Mouse (Mus musculus): ENCODE measurements around the gene Mbd3. TPM values are rescaled to one million over a fixed set of nuclear protein-coding genes. Genes with fewer than 3 reads are reported as not detected.

The Mbd3 gene
- total and polyA plus RNA-seq, 3 experiments, result 48.7 to 131 (median 67.0) TPM

DNA sequence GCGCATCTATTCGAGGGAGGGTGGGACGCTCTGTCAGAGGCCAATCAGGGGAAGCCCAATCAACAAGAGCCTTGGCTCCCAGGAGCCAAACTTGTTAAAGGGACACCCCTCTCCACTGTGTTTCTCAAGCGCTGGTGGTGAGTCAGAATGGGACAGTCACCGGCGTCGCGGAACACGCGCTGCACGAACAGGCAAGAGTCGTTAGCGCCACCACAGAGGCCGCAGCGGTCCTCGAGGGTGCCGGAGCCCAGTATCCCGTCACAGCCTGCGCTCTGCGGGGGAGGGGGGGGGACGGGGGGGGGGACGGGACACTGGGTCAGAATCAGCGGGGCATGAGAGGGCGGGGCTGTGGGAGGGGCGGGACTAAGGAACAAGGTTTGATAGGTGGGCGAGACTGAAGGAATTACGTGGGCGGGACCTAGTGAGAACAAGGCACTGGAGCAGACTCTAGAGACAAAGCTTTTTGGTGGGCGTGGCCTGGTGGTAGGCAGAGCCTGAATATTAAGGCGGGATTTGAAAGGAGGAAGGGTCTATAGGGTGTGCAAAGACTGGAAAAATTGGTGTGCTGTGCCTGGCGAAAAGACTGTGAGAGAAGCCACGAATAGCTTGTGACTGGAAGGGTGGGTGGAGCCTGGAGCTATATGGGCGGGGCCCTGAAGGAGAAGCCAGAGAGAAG lies 56.5 kb downstream of the Mbd3 start:
- dilution Hi-C loops (cut with MboI; ENCODE audit: extremely low pct_ligation_motif_present, extremely low pct_unique_long_range_greater_than_20kb, low sequenced_read_pairs), result no loop called here
- peaks cover 0 to 15% of the 10 kb centered on the region in 2 experiments; a peak in 2 of 4 replicates for H3K4me1 ChIP-seq (ENCODE audit: control insufficient read depth in 1 of 2, insufficient read depth in 2 of 2)
- no peaks in the 10 kb centered on the region for H3K36me3 ChIP-seq (replicated peaks in 1 of 2; ENCODE audit: control insufficient read depth in 1 of 2, insufficient read depth in 1 of 2, low read length in 1 of 2)
- TF ChIP-seq CHD1 (IDR thresholded peaks at IDR 0.05; ENCODE audit: low read depth, low read length), result no peak
- no peak for TF ChIP-seq CTCF (conservative IDR thresholded peaks at IDR 0.05 in 1 of 2, IDR thresholded peaks at IDR 0.05 in 1 of 2; ENCODE audit: low read depth in 2 of 2, low read length in 2 of 2)
- no peak for TF ChIP-seq MYC (IDR thresholded peaks at IDR 0.05; ENCODE audit: low read depth, low read length)
- TF ChIP-seq MAX (IDR thresholded peaks at IDR 0.05; ENCODE audit: low read length), result no peak
- no peak for TF ChIP-seq BHLHE40 (IDR thresholded peaks at IDR 0.05; ENCODE audit: low read depth, low read length)
- no peak for TF ChIP-seq ZC3H11A (IDR thresholded peaks at IDR 0.05; ENCODE audit: low read depth, low read length)
- no peak for TF ChIP-seq MXI1 (IDR thresholded peaks at IDR 0.05; ENCODE audit: low read depth, low read length)
- TF ChIP-seq ETS1 (conservative IDR thresholded peaks at IDR 0.05; ENCODE audit: low read depth, low read length), result no peak
- no peak for TF ChIP-seq NRF1 (IDR thresholded peaks at IDR 0.05; ENCODE audit: low read depth, low read length)
- no peak for TF ChIP-seq SMC3 (IDR thresholded peaks at IDR 0.05; ENCODE audit: low read depth, low read length)
- TF ChIP-seq RCOR1 (conservative IDR thresholded peaks at IDR 0.05; ENCODE audit: low read depth, low read length), result no peak
- TF ChIP-seq KAT2A (IDR thresholded peaks at IDR 0.05; ENCODE audit: insufficient replicate concordance, low read length), result no peak
- TF ChIP-seq TCF12 (IDR thresholded peaks at IDR 0.05; ENCODE audit: low read depth, low read length), result no peak
- no peak for TF ChIP-seq MAZ (IDR thresholded peaks at IDR 0.05; ENCODE audit: low read depth, low read length)
- no peak for TF ChIP-seq HCFC1 (IDR thresholded peaks at IDR 0.05; ENCODE audit: low read depth, low read length)
- TF ChIP-seq JUN (IDR thresholded peaks at IDR 0.05; ENCODE audit: insufficient read depth, low read depth, low read length), result no peak
- H3K79me2 ChIP-seq (replicated peaks; ENCODE audit: control insufficient read depth, extremely low read depth, insufficient read depth, poor library complexity, severe bottlenecking), result no peaks in the 10 kb centered on the region
- H3K27me3 ChIP-seq (replicated peaks), result peaks cover 39% of the 10 kb centered on the region
- no peak overlapping the region for H3K4me3 ChIP-seq (replicated peaks in 1 of 3; ENCODE audit: low read depth in 2 of 3, low read length in 2 of 3, poor library complexity in 1 of 3)
- H3K9ac ChIP-seq (ENCODE audit: insufficient read depth, low read depth), result no peak overlapping the region
- H3K27ac ChIP-seq (ENCODE audit: insufficient read depth, low read depth), result no peak overlapping the region
- H3K4me2 ChIP-seq (ENCODE audit: insufficient read depth, low read depth, poor library complexity, severe bottlenecking), result no peak overlapping the region
- in situ Hi-C loops (cut with MboI; ENCODE audit: low pct_ligation_motif_present, low pct_unique_long_range_greater_than_20kb, low sequenced_read_pairs), result no loop called here
- DNase-seq (ENCODE audit: extremely low read depth), result no peak
- H3K9me3 ChIP-seq (replicated peaks; ENCODE audit: low read length), result peaks cover 19% of the 10 kb centered on the region

Other genes with a start within 250 kb of the Mbd3 start
Only the 20 nearest of the 26 such genes appear.
- gene Mum1, start 173.1 kb downstream of the Mbd3 start, total RNA-seq (2012; rRNA removed), result 35.6 and 44.3 TPM in 2 replicates
- gene Mum1, start 173.1 kb downstream of the Mbd3 start, total RNA-seq (2014; rRNA removed), result 24.1 and 25.1 TPM in 2 replicates
- gene Mum1, start 173.1 kb downstream of the Mbd3 start, polyA plus RNA-seq (2012; ENCODE audit: insufficient read length, low read depth), result 22.9 and 24.1 TPM in 2 replicates
- gene Ndufs7, start 150.4 kb downstream of the Mbd3 start, total RNA-seq (2012; rRNA removed), result 248 and 282 TPM in 2 replicates
- gene Ndufs7, start 150.4 kb downstream of the Mbd3 start, total RNA-seq (2014; rRNA removed), result 124 and 154 TPM in 2 replicates
- 222 and 228 TPM in 2 replicates for gene Ndufs7, start 150.4 kb downstream of the Mbd3 start, polyA plus RNA-seq (2012; ENCODE audit: insufficient read length, low read depth)
- gene Gamt, start 138.5 kb downstream of the Mbd3 start, total RNA-seq (2012; rRNA removed), result 0.30 and 0.38 TPM in 2 replicates
- 0.24 TPM in 1 of 2 replicates, not detected in the other for gene Gamt, start 138.5 kb downstream of the Mbd3 start, total RNA-seq (2014; rRNA removed)
- gene Gamt, start 138.5 kb downstream of the Mbd3 start, polyA plus RNA-seq (2012; ENCODE audit: insufficient read length, low read depth), result 0.42 TPM in 1 of 2 replicates, not detected in the other
- gene Dazap1, start 138.1 kb downstream of the Mbd3 start, total RNA-seq (2012; rRNA removed), result 162 and 172 TPM in 2 replicates
- 180 and 187 TPM in 2 replicates for gene Dazap1, start 138.1 kb downstream of the Mbd3 start, total RNA-seq (2014; rRNA removed)
- gene Dazap1, start 138.1 kb downstream of the Mbd3 start, polyA plus RNA-seq (2012; ENCODE audit: insufficient read length, low read depth), result 236 and 252 TPM in 2 replicates
- 4,610 and 5,342 TPM in 2 replicates for gene Rps15, start 107.1 kb downstream of the Mbd3 start, total RNA-seq (2012; rRNA removed)
- 2,343 and 2,739 TPM in 2 replicates for gene Rps15, start 107.1 kb downstream of the Mbd3 start, total RNA-seq (2014; rRNA removed)
- 2,279 and 2,754 TPM in 2 replicates for gene Rps15, start 107.1 kb downstream of the Mbd3 start, polyA plus RNA-seq (2012; ENCODE audit: insufficient read length, low read depth)
- 0.13 TPM in 2 replicates for gene Apc2, start 103.6 kb downstream of the Mbd3 start, total RNA-seq (2012; rRNA removed)
- not detected in 2 replicates for gene Apc2, start 103.6 kb downstream of the Mbd3 start, total RNA-seq (2014; rRNA removed)
- 0.04 and 0.07 TPM in 2 replicates for gene Apc2, start 103.6 kb downstream of the Mbd3 start, polyA plus RNA-seq (2012; ENCODE audit: insufficient read length, low read depth)
- gene 2310011J03Rik, start 79.0 kb downstream of the Mbd3 start, total RNA-seq (2012; rRNA removed), result 46.8 and 59.7 TPM in 2 replicates
- 35.6 and 37.5 TPM in 2 replicates for gene 2310011J03Rik, start 79.0 kb downstream of the Mbd3 start, total RNA-seq (2014; rRNA removed)
- gene 2310011J03Rik, start 79.0 kb downstream of the Mbd3 start, polyA plus RNA-seq (2012; ENCODE audit: insufficient read length, low read depth), result 34.6 and 38.9 TPM in 2 replicates
- gene Pcsk4, start 70.1 kb downstream of the Mbd3 start, total RNA-seq (2012; rRNA removed), result 1.1 and 1.3 TPM in 2 replicates
- not detected in 2 replicates for gene Pcsk4, start 70.1 kb downstream of the Mbd3 start, total RNA-seq (2014; rRNA removed)
- gene Pcsk4, start 70.1 kb downstream of the Mbd3 start, polyA plus RNA-seq (2012; ENCODE audit: insufficient read length, low read depth), result 0.46 TPM in 1 of 2 replicates, not detected in the other
- gene Reep6, start 69.6 kb downstream of the Mbd3 start, total RNA-seq (2012; rRNA removed), result 1.7 and 5.0 TPM in 2 replicates
- 0.20 and 0.48 TPM in 2 replicates for gene Reep6, start 69.6 kb downstream of the Mbd3 start, total RNA-seq (2014; rRNA removed)
- 5.2 and 7.5 TPM in 2 replicates for gene Reep6, start 69.6 kb downstream of the Mbd3 start, polyA plus RNA-seq (2012; ENCODE audit: insufficient read length, low read depth)
- 0.38 and 0.55 TPM in 2 replicates for gene Adamtsl5, start 51.1 kb downstream of the Mbd3 start, total RNA-seq (2012; rRNA removed)
- gene Adamtsl5, start 51.1 kb downstream of the Mbd3 start, total RNA-seq (2014; rRNA removed), result 0.16 and 0.27 TPM in 2 replicates
- gene Adamtsl5, start 51.1 kb downstream of the Mbd3 start, polyA plus RNA-seq (2012; ENCODE audit: insufficient read length, low read depth), result 0.07 and 0.16 TPM in 2 replicates
- not detected in 2 replicates for gene Plk5, start 43.1 kb downstream of the Mbd3 start, total RNA-seq (2012; rRNA removed)
- not detected in 2 replicates for gene Plk5, start 43.1 kb downstream of the Mbd3 start, total RNA-seq (2014; rRNA removed)
- not detected in 2 replicates for gene Plk5, start 43.1 kb downstream of the Mbd3 start, polyA plus RNA-seq (2012; ENCODE audit: insufficient read length, low read depth)
- gene Mex3d, start 11.9 kb downstream of the Mbd3 start, total RNA-seq (2012; rRNA removed), result 8.4 and 8.5 TPM in 2 replicates
- gene Mex3d, start 11.9 kb downstream of the Mbd3 start, total RNA-seq (2014; rRNA removed), result 4.9 and 6.6 TPM in 2 replicates
- 4.7 and 5.9 TPM in 2 replicates for gene Mex3d, start 11.9 kb downstream of the Mbd3 start, polyA plus RNA-seq (2012; ENCODE audit: insufficient read length, low read depth)
- gene Uqcr11, start 7.3 kb upstream of the Mbd3 start, total RNA-seq (2012; rRNA removed), result 466 and 529 TPM in 2 replicates
- 442 and 444 TPM in 2 replicates for gene Uqcr11, start 7.3 kb upstream of the Mbd3 start, total RNA-seq (2014; rRNA removed)
- gene Uqcr11, start 7.3 kb upstream of the Mbd3 start, polyA plus RNA-seq (2012; ENCODE audit: insufficient read length, low read depth), result 206 and 248 TPM in 2 replicates
- gene Tcf3, start 34.1 kb upstream of the Mbd3 start, total RNA-seq (2012; rRNA removed), result 179 and 207 TPM in 2 replicates
- 139 and 146 TPM in 2 replicates for gene Tcf3, start 34.1 kb upstream of the Mbd3 start, total RNA-seq (2014; rRNA removed)
- gene Tcf3, start 34.1 kb upstream of the Mbd3 start, polyA plus RNA-seq (2012; ENCODE audit: insufficient read length, low read depth), result 208 and 223 TPM in 2 replicates
- not detected in 2 replicates for gene Onecut3, start 95.3 kb upstream of the Mbd3 start, total RNA-seq (2012; rRNA removed)
- gene Onecut3, start 95.3 kb upstream of the Mbd3 start, total RNA-seq (2014; rRNA removed), result not detected in 2 replicates
- not detected in 2 replicates for gene Onecut3, start 95.3 kb upstream of the Mbd3 start, polyA plus RNA-seq (2012; ENCODE audit: insufficient read length, low read depth)
- 0.08 and 0.21 TPM in 2 replicates for gene Atp8b3, start 139.6 kb upstream of the Mbd3 start, total RNA-seq (2012; rRNA removed)
- gene Atp8b3, start 139.6 kb upstream of the Mbd3 start, total RNA-seq (2014; rRNA removed), result 0.14 and 0.21 TPM in 2 replicates
- gene Atp8b3, start 139.6 kb upstream of the Mbd3 start, polyA plus RNA-seq (2012; ENCODE audit: insufficient read length, low read depth), result 0.11 and 0.27 TPM in 2 replicates
- gene Rexo1, start 162.0 kb upstream of the Mbd3 start, total RNA-seq (2012; rRNA removed), result 16.5 and 17.7 TPM in 2 replicates
- gene Rexo1, start 162.0 kb upstream of the Mbd3 start, total RNA-seq (2014; rRNA removed), result 6.3 and 7.0 TPM in 2 replicates
- 31.6 and 41.9 TPM in 2 replicates for gene Rexo1, start 162.0 kb upstream of the Mbd3 start, polyA plus RNA-seq (2012; ENCODE audit: insufficient read length, low read depth)
- gene Klf16, start 177.8 kb upstream of the Mbd3 start, total RNA-seq (2012; rRNA removed), result 84.8 and 94.0 TPM in 2 replicates
- gene Klf16, start 177.8 kb upstream of the Mbd3 start, total RNA-seq (2014; rRNA removed), result 14.1 and 14.5 TPM in 2 replicates
- gene Klf16, start 177.8 kb upstream of the Mbd3 start, polyA plus RNA-seq (2012; ENCODE audit: insufficient read length, low read depth), result 30.9 and 38.2 TPM in 2 replicates
- 49.1 and 52.8 TPM in 2 replicates for gene Abhd17a, start 190.8 kb upstream of the Mbd3 start, total RNA-seq (2012; rRNA removed)
- 28.0 and 37.2 TPM in 2 replicates for gene Abhd17a, start 190.8 kb upstream of the Mbd3 start, total RNA-seq (2014; rRNA removed)
- 44.6 and 48.0 TPM in 2 replicates for gene Abhd17a, start 190.8 kb upstream of the Mbd3 start, polyA plus RNA-seq (2012; ENCODE audit: insufficient read length, low read depth)
- gene Scamp4, start 203.3 kb upstream of the Mbd3 start, total RNA-seq (2012; rRNA removed), result 33.2 and 33.9 TPM in 2 replicates
- 17.8 and 18.5 TPM in 2 replicates for gene Scamp4, start 203.3 kb upstream of the Mbd3 start, total RNA-seq (2014; rRNA removed)
- 81.2 and 89.9 TPM in 2 replicates for gene Scamp4, start 203.3 kb upstream of the Mbd3 start, polyA plus RNA-seq (2012; ENCODE audit: insufficient read length, low read depth)